Mouse (Mus musculus): ENCODE results near the gene Kcnq1.

Kcnq1 gene

DNA sequence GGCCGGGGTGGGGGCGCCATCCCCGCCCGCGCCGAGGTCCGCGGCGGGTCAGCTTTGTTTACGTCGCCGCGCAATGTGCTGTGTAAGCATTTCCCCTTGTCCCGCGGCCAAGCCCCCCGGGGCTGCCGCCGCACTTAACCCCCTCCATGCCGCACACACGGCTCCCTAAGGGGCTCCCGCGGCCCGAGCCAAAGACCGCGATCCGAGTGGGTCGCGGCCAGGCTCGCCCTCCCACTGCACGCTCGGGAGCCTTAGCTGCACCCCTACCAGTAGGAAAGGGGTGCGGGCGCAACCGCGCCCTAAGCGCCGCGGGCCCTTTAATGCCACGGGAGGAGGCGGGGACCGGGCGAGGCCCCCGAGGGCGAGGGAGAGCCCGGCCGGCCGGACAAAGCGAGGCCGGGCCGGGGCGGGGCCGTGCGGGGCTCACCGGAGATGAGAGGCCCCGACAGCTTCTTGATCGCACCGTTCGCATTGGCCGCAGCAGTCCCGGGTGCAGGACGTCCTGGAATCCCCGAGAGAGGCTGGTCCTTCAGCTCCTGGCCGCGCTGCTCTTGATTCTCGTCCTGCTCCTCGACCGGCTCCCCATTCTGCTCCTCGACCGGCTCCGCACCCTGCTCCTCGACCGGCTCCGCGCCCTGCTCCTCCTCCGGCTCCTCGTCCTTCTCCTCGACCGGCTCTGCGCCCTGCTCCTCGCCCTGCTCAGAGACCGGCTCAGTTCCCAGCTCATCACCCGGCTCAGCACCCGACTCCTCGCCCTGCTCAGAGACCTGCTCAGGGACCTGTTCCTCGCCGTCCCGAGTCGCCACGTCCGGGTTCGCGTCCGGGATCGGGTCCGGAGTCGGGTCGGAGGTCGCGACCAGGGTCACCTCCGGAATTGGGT, 353.4 kb downstream of the Kcnq1 start:
- no peak for DNase-seq (ENCODE audit: low read depth in 1 of 2, low spot score in 2 of 2)

DNA sequence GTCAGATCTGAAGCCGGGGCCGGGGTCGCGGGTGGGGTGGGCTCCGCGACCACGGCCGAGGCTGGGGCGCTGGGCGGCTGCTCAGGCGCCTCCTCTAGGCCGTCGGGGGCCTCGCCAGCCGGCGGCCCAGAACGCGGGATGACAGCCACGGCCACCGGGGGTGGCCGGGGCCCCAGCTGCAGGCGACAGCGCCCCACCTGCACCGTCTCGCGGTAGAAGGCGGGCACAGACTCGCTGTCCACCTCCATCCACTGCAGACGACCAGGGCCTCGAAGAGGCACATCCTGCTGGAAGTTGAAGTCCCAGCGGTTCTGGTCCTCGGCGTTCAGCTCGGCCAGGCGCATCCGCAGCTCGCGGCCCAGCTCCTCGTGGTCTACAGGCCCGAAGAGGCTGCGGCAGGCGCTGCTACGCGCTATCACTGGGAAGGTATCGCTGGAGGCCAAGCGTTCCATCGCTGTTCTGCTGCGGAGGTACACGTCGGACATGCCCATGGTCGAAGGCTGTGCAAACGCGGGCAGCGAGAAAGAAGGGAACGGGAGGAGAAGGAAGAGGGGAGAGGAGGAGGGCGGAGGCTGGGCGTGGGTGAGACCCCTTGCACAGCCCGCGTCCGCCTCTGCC, 354.2 kb downstream of the Kcnq1 start:
- DNase-seq (ENCODE audit: low read depth in 1 of 2, low spot score in 2 of 2): no peak

DNA sequence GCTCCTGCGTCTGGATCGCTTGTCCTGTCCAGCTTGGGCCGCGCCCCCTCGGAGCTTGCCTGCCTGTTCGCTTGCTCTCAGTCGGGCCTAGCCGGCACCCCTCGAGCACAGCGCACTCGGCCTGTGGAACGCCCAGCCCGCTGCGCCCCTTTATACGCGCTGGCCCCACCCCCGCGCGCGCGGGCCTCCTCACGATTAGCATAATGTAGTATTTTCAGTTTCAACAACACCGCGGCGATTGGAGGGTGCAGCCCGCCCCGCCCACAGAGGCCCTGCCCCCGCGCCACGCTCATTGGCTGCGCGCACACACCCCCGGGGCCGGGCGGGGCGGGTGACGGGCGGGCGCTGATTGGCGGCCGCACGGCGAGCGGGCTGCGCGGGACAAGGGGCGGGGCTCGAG, 354.7 kb downstream of the Kcnq1 start, which contains the start of gene Cdkn1c:
Cdkn1c (minus strand) TSS at position 177 of the 400 bp plus-strand sequence.
- DNase-seq (ENCODE audit: low read depth in 1 of 2, low spot score in 2 of 2): peak; percentile 43 to 60

DNA sequence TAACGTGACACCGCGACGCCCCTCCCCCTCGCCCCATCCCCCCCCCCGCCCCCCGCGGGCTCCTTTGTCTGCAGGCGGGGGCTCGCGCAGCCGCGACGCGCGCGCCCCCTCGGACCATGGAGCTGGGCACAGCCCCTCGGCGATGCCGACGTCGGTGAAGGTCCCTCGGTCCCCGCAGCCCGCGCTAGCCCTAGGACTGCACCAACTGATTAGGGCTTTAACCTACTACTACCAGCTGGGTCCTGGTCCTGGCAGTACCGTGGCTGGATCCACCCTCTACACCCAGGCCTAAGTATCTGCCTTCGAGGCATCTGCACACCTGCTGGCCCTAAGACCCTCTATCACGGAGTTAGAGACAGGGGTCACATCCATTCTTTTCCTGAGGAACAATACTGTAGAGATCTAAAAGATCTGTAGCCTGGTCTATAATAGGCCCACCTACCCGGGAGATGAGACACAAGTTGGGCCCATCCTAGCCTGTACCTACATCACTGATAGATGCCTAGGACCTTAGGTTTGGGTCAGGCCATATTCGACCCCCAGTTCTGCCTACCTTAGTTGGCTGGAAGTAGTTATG, 355.2 kb downstream of the Kcnq1 start:
- DNase-seq (ENCODE audit: low read depth in 1 of 2, low spot score in 2 of 2): no peak

DNA sequence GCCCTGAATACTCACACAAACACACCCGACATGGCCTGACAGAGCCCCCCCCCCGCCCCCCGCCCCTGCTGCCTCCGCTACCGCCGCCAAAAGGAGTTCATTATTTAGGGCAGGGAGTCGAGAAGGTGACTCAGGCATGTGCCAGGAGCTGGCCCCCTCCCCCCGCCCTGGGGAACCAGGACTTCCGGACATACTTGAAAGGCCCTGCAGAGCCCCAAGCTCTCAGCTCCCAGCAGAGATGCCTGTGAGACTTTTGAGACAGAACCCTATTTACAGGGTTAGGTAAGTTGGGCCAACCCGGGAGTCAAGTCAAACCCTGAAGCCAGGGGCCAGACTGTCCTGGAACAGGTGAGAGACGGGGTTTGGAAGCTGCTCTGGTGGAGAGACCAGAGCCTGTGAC, 355.8 kb downstream of the Kcnq1 start:
- no peak for DNase-seq (ENCODE audit: low read depth in 1 of 2, low spot score in 2 of 2)

DNA sequence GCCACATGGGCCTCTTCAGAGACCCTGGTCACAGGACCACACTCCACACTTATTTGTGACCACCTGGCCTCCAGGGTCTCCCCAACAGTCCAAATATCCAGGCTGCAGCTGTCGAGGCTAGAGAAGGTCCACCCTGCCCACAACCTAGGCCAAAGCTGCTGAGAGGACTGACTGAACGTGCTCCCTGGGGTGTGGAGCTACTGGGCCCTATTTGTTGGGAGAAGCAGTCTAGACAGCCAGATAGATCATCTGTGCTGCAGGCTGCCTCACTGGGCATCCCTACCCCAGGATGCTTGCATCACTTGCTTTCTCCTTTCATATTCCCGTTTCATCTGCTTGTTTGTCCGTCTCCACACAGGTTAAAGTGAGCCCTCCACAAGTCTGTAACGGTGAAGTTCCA, 356.4 kb downstream of the Kcnq1 start:
- no peak for DNase-seq (ENCODE audit: low read depth in 1 of 2, low spot score in 2 of 2)

DNA sequence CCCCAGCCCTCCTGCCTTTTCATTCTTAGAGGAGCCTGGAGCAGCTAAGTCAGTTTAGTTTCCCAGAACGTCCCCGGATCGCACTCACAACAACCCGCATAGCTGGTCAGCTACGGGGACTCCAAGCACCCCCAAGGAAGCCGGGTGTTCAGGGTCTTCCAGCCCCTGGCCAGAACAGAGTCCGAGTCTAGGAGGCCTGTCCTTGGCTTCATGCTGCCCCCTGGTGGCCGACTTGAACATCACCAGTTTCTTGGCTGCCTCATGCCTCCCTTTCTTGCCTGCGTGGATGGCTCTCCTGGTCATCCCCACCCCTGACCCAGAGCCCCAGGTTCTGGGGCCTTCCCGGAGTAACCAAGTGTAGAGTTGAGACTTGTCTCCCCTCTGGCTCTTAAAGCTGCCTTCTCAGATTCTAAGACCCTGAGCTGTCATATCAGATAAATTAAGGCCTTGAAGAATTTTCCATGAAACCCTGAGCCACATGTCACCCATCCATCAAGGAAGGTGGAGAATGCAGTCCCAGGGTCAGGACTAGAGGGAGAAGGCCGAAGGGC, 357.8 kb downstream of the Kcnq1 start:
- peak in 1 of 2 experiments; percentile 44 for DNase-seq (ENCODE audit: low read depth in 1 of 2, low spot score in 2 of 2)

DNA sequence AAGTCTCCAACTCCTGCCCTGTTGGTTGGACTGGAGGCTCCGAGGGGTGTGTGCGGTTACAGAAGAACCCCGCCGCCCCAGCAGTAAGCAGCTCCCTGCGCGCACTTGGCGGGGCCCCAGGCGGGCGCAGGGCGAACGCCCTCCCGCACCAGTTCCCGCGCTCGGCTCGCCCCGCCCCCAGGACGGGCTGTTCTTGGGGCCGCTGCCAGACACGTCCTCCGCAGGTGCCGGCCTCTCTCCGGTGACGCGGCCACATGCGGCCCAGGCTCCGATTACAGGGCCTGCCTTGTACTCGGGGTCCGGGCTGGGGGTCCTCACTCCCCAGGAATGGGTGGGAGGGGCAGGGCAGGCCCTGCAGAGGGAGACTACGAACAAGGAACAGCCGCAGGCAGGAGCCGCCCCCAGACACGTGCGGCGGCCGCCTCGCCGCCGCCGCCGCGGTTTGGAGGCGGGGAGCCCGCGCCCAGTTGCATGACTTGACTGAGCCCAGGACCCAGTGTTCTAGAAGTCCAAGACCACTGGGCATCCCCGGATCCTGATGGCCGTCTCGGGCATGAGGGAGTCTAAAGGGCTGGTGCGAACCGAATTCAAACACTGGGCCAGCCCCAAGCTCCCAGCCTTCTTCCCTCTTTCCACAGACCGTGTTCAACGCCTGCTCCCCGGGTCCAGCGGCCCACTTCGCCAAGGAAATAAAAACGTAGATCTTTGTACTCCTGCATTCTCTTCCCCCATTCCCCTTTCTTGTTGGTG, 358.8 kb downstream of the Kcnq1 start:
- no peak for DNase-seq (ENCODE audit: low read depth in 1 of 2, low spot score in 2 of 2)

DNA sequence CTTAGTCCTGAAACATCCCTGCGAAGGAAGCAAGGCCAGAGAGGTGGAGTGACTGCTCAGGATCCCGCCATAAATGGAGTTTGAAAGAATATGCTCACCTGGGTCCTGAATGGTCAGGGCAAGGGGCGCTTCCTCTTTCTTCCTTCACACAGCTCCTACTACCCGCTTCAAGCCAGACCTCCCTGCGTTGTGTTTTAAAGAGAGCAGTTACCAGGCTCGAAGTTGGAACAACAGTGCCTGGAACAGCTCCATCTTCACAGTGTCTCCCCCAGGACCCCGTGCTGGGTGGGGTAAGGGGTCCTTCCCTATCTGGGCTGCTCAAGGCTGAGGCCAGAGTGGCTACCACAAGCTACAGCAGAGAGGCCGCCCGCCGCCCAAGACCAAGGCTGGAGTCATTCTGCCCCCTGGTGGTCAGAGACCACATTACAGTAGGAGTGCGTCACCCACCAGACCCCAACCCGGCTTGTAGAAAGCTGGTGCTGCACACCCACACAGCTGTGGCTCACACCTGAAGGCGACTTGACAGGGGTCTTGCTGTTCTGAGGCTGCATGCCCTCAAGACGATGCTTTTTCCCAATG, 360.0 kb downstream of the Kcnq1 start:
- DNase-seq (ENCODE audit: low read depth in 1 of 2, low spot score in 2 of 2): peak; percentile 46 to 67

DNA sequence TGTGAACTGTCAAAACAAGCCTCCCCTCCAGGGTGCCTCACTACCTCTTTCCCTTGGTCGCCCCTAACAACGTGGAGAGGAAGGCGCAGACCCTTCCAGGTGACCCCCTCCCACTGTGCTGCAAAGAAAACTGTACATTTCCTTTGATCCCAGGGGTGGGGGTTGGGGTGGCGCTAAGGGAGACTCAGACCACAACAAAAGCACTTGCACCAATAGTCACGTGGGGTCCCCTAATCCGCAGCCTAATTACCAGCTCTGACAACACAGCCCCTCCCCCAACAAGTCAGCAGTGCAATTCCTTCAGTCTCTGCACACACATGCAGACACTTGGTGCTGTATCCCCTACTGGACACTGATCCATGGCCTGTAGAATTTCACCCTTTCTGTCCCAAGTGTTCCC, 361.6 kb downstream of the Kcnq1 start:
- no peak for DNase-seq (ENCODE audit: low read depth in 1 of 2, low spot score in 2 of 2)

DNA sequence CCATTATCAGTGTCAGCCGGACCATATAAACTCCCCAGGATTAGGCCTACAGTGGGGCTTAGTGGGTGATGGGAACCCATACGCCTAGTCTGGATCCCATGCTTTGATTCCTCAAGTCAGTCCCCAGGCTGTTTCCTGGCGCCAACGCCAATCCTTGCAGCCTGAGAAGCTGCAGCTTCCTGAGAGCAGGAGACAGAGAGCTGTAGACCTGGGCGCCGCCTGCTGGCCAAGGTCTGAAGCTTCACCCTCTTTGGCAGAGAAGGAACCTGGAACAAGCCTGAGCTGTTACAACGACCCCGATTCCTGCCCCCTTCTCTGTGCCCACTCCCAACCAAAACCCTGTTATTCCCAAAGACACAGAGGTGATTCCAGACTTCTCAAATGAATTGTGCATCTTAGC, 363.8 kb downstream of the Kcnq1 start:
- peak in 1 of 2 experiments; percentile 46 for DNase-seq (ENCODE audit: low read depth in 1 of 2, low spot score in 2 of 2)

DNA sequence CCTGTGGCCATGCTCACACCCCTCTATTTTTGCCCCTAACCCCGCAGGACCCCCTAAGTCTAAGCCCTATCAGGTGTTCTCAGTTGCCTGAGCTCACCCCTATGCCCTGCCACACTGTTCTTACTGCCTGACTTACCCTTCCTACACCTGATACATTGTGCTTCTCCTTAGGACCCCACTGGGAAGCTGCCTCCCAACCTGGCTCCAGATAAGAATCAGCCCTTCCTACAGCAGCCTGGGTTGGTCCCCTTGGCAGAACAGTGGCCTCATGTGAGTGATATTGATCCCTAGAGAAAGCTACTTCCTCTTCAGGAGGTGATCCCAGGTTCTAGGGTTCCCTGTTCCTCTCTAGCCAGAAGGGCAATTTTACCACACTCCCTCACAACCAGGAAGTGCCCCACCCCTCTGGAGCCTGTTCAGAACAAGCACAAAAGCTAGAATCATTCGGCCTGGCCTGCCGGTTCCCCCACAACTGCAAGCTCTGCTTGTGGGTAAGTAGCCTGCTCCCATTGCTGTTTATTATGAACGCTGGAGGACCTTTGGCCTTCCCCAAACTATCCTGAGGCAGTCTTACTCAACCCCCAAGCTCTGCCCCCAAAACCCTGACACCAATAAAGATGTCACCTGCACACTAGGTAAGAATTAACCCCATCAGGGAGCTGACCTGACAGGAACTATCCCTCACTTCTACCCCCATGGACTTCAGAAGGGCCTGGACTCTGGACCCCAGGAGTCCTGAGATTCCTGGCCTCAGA, 367.4 kb downstream of the Kcnq1 start, which contains the start of gene Slc22a18:
Slc22a18 (plus strand) TSS at position 390 of the 755 bp plus-strand sequence.
- DNase-seq (ENCODE audit: low read depth in 1 of 2, low spot score in 2 of 2): peak in 1 of 2 experiments; percentile 39

DNA sequence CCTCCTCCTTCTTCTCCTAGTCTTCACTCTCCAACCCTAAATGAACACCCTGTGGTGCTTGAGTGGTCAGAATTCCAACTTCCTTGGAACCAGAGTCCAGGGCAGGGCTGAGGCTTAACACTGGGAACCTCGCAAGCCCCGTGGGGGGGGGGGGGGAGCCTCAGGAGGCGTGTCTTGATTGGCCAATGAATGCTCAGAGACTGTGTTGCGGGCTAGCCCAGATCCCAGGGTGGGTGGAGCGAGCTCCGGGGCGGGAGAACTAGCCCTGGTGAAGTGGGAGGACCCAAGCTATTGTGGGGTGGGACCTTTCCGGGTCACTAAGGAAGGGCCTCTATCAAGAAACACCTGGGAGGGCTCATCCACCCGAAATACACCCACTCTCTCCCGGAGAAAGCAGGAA, 368.6 kb downstream of the Kcnq1 start:
- DNase-seq (ENCODE audit: low read depth in 1 of 2, low spot score in 2 of 2): no peak

DNA sequence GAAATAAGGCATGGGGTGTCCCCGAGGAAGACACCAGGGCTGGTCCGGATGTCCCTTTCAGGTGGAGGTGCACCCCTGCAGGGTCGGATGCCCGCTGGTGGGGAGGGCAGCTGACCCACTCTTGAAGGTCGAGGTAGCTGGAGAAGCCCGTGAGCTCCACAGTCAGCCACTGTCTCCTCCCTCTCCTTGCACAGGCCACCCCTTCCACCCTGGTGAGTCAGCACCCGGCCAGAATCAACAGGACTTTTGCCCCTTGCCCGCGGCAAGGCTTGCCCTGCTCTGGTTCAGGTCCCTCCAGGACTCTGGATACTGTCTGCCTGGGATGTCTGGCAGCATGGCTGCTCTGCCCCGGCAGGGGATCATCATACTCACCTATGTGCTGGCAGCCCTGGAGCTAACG, 369.7 kb downstream of the Kcnq1 start:
- no peak for DNase-seq (ENCODE audit: low read depth in 1 of 2, low spot score in 2 of 2)
